Mouse (Mus musculus) intestine, postnatal 0 days (tissue): ENCODE results near the gene Pde2a. TPM values are rescaled to one million over a fixed set of nuclear protein-coding genes. Genes with fewer than 3 reads are reported as not detected.

Source experiments
- ATAC-seq: fragments of 200-750 bp; cut with Nextera tagmentation; 2 replicates; pipeline ENCODE4 v1.8.0; 2017; ENCODE audit warnings: mild to moderate bottlenecking, moderate TSS enrichment, moderate library complexity
- H3K27ac ChIP-seq: fragments of 300-500 bp; sonication (generic); 2 replicates; pipeline ENCODE4 v1.5.1; 2014; ENCODE audit warnings: mild to moderate bottlenecking, low read depth, low read length, moderate library complexity
- H3K27me3 ChIP-seq: fragments of 300-500 bp; sonication (generic); replicated peaks from 2 replicates; pipeline ENCODE4 v1.6.1; 2014; ENCODE audit warnings: low read length, mixed read lengths; ENCODE audit not compliant: control insufficient read depth, insufficient read depth
- H3K36me3 ChIP-seq: fragments of 300-500 bp; sonication (generic); 2 replicates; pipeline ENCODE4 v1.6.1; 2014; ENCODE audit warnings: mild to moderate bottlenecking, moderate library complexity; ENCODE audit not compliant: control insufficient read depth, insufficient read depth
- H3K4me1 ChIP-seq: fragments of 300-500 bp; sonication (generic); replicated peaks from 2 replicates; pipeline ENCODE4 v1.6.1; 2014; ENCODE audit warnings: antibody characterized with exemption, low read length, mixed read lengths; ENCODE audit not compliant: control insufficient read depth, insufficient read depth
- H3K4me2 ChIP-seq: fragments of 300-500 bp; sonication (generic); replicated peaks from 2 replicates; pipeline ENCODE4 v1.6.1; 2014; ENCODE audit warnings: low read depth, mild to moderate bottlenecking, moderate library complexity
- H3K4me3 ChIP-seq: fragments of 300-500 bp; sonication (generic); 2 replicates; pipeline ENCODE4 v1.5.1; 2014; ENCODE audit warnings: low read depth, low read length
- H3K9ac ChIP-seq: fragments of 300-500 bp; sonication (generic); 2 replicates; pipeline ENCODE4 v1.6.1; 2014; ENCODE audit warnings: mild to moderate bottlenecking, low read depth, low read length
- H3K9me3 ChIP-seq: fragments of 300-500 bp; sonication (generic); 2 replicates; pipeline ENCODE4 v1.6.1; 2016; ENCODE audit warnings: mixed run types; ENCODE audit not compliant: control insufficient read depth
- CTCF ChIP-seq: sonication (generic); IDR thresholded peaks from 2 replicates; pipeline ENCODE4 v1.5.1; 2016; ENCODE audit warnings: low read depth, mild to moderate bottlenecking, control low read depth, antibody characterized with exemption, moderate library complexity
- WGBS: fragments of 180-500 bp; shearing (Covaris S2); extraction: QIAGEN DNeasy Blood & Tissue Kit; methylation state at CpG from one replicate; pipeline ENCODE4 v1.1.7; 2014; 5-methylcytosine and 5-hydroxymethylcytosine counted together
- polyA plus RNA-seq: library from polyadenylated mRNA; unstranded; fragments of >200 nt; fragmentation: Nextera tagmentation; extraction: Ambion mirVana; gene quantifications from 2 replicates; pipeline ENCODE4 v1.2.1, GENCODE M21; 2015

Gene Pde2a
- polyA plus RNA-seq, 1 experiment from 2014 or later, result 11.1 TPM

- H3K4me1 ChIP-seq, result 0 out of 2 replicates have a peak, but pooled peaks cover 5% of the 10 kb centered on the region
- peaks cover 85% of the 10 kb centered on the region for H3K36me3 ChIP-seq
- H3K9me3 ChIP-seq, result no peaks in the 10 kb centered on the region
- peak overlapping the region; percentile 40; the same call in 1 of the 2 replicates for H3K9ac ChIP-seq
- H3K4me3 ChIP-seq, result peak overlapping the region; percentile 26
- H3K27me3 ChIP-seq, result no peaks in the 10 kb centered on the region
- no peak for ATAC-seq
- H3K4me2 ChIP-seq, result peak overlapping the region; percentile 58
- H3K27ac ChIP-seq, result peak overlapping the region; percentile 50; the same call in 1 of the 2 replicates
- WGBS, result 73% methylated on average over 3 of the region's 3 CpGs
- no peak for TF ChIP-seq CTCF
These were observed 26.9 kb upstream of the Pde2a start for GRCm38 (mm10) chr7:101394569-101394968.

GRCm38 (mm10) chr7:101395471-101395870 is 26.0 kb upstream of the Pde2a start:
- no peak for TF ChIP-seq CTCF
- no peaks in the 10 kb centered on the region for H3K27me3 ChIP-seq
- 59% methylated on average over 2 of the region's 2 CpGs for WGBS
- H3K4me3 ChIP-seq, result peak overlapping the region; percentile 26; the same call in 1 of the 2 replicates
- H3K27ac ChIP-seq, result no peak overlapping the region
- H3K36me3 ChIP-seq, result peaks cover 85% of the 10 kb centered on the region
- ATAC-seq, result no peak
- H3K9me3 ChIP-seq, result no peaks in the 10 kb centered on the region
- 0 out of 2 replicates have a peak, but pooled peaks cover 5% of the 10 kb centered on the region for H3K4me1 ChIP-seq
- H3K4me2 ChIP-seq, result peak overlapping the region; percentile 58
- no peak overlapping the region for H3K9ac ChIP-seq

DNA sequence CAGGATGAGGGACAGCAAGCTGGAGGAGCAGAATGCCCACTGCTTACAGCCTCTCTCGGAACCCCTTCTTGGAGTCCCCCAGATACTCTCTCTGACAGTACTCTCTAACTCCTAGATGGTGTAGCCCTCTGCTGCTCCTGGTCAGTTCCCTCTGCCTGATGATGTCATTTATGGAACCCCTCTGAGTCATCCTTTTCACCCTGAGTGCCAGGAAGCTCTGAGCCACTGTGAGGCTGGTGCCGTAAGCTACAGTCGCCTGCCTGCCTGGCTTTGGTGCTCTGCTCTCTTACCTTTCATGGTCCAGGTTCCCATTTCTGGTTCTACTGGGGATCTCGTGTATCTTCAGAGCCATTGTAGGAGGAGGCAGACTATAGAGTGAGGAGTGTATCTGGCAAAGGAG is 24.3 kb upstream of the Pde2a start:
- no peak for TF ChIP-seq CTCF
- no peaks in the 10 kb centered on the region for H3K9me3 ChIP-seq
- no peaks in the 10 kb centered on the region for H3K27me3 ChIP-seq
- no peak overlapping the region for H3K27ac ChIP-seq
- no peak overlapping the region for H3K4me3 ChIP-seq
- H3K4me1 ChIP-seq, result 0 out of 2 replicates have a peak, but pooled peaks cover 5% of the 10 kb centered on the region
- no peak overlapping the region for H3K9ac ChIP-seq
- peaks cover 88% of the 10 kb centered on the region for H3K36me3 ChIP-seq
- 93% methylated on average over 4 of the region's 4 CpGs for WGBS
- H3K4me2 ChIP-seq, result no peak overlapping the region
- no peak for ATAC-seq

GRCm38 (mm10) chr7:101401510-101401909 is 20.0 kb upstream of the Pde2a start:
- Histone ChIP-seq H3K27me3 (no peaks in the 10 kb centered on the region), H3K27ac (no peak overlapping the region), H3K4me3 (no peak overlapping the region), H3K36me3 (peaks cover 97% of the 10 kb centered on the region), H3K4me2 (no peak overlapping the region), H3K9ac (no peak overlapping the region), H3K9me3 (no peaks in the 10 kb centered on the region), H3K4me1 (no peaks in the 10 kb centered on the region)
- no peak for TF ChIP-seq CTCF
- 91% methylated on average over 7 of the region's 7 CpGs for WGBS
- no peak for ATAC-seq

DNA sequence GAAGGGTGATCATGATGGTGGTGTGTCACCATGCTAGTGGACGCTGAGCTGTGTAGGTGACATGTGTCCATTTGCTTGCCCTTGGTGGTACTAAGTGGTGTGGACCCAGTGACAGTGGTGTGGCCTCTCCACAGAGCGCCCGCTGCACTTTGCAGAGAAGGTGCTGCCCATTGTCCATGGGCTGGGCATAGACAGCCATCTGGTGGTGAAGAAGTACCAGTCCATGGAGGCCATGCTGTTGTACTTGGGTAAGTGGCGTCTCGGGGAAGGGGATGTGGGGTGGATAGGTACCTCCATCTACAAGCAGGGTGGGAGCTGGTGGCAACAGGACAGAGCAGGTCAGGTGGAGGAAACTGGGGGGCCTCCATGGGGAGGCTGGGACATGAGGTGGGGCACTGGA is 17.7 kb upstream of the Pde2a start:
- ATAC-seq, result no peak
- no peak overlapping the region for H3K9ac ChIP-seq
- H3K36me3 ChIP-seq, result peaks cover 94% of the 10 kb centered on the region

GRCm38 (mm10) chr7:101410267-101410936 is 11.1 kb upstream of the Pde2a start, which contains the start of gene Gm45837:
TSS of gene Gm45837 (plus strand) at chr7:101410886.
- no peak for ATAC-seq
- Histone ChIP-seq H3K27ac (no peak within 1 kb of the TSS), H3K4me2 (no peak within 1 kb of the TSS), H3K4me1 (no peaks in the 10 kb centered on the region; the same call in 1 of the 2 replicates), H3K4me3 (no peak within 1 kb of the TSS), H3K9ac (no peak within 1 kb of the TSS), H3K36me3 (peaks cover 66% of the 10 kb centered on the region), H3K27me3 (no peaks in the 10 kb centered on the region), H3K9me3 (no peaks in the 10 kb centered on the region)
- WGBS, result 75% methylated on average over 11 of the region's 11 CpGs
- TF ChIP-seq CTCF, result no peak

More for the DNA sequence above, 17.7 kb upstream of the Pde2a start:
- H3K4me1 ChIP-seq, result no peaks in the 10 kb centered on the region
- WGBS, result 95% methylated on average over 5 of the region's 5 CpGs
- no peaks in the 10 kb centered on the region for H3K9me3 ChIP-seq
- H3K27me3 ChIP-seq, result no peaks in the 10 kb centered on the region
- H3K27ac ChIP-seq, result no peak overlapping the region
- no peak overlapping the region for H3K4me3 ChIP-seq
- H3K4me2 ChIP-seq, result no peak overlapping the region
- peak; percentile 56 for TF ChIP-seq CTCF
